Mouse (Mus musculus): ENCODE results near the gene Sycp2l.

Gene Sycp2l

GRCm38 (mm10) chr13:41113940-41114339 lies at the start of gene Sycp2l:
Gene Sycp2l (plus strand): TSS chr13:41114307.
- DNase-seq (ENCODE audit: inconsistent ontology term), result no peak

DNA sequence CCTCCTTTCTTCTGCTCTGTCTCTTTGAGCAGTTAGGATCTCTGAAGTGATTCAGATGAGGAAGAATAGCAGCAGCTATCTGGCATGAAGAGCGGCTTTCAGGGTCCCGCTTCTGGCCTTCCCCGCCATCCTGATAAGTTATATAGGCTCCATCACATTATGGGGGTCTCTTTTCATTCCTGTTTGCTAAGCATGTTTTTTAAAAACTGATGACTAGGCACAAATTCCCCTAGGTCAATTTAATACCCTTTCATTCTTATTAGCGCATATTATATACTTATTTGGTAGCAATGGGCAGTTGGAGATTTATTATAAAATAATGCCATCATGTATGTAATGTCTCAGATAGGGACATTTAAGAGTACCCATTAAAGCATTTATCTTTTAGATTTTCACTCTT lies 46.5 kb upstream of the Sycp2l start:
- no peak for DNase-seq (ENCODE audit: inconsistent ontology term)

DNA sequence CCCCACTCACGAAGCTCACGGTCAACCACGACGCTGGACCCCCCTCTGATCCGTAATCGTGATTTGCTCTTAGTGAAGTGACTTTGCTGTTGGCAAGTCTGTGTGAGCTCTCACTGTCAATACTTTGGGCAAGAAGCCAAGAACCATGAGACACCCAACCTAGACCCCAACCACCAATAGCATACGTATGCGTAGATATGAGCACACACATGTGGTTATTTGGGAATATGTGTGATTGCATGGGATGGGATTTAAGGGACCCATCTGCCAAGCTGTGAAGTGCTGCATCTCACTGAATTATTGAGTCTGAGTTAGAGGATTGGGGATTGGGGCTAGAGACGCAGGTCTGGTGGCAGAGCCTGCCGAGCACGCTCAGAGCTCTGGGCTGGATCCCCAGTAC lies 42.5 kb upstream of the Sycp2l start:
- no peak for DNase-seq (ENCODE audit: inconsistent ontology term)

- no peak for DNase-seq (ENCODE audit: inconsistent ontology term)
Observed at GRCm38 (mm10) chr13:41073819-41074218, 40.3 kb upstream of the Sycp2l start.

- no peak for DNase-seq (ENCODE audit: inconsistent ontology term)
Observed at GRCm38 (mm10) chr13:41077921-41078320, 36.2 kb upstream of the Sycp2l start.

DNA sequence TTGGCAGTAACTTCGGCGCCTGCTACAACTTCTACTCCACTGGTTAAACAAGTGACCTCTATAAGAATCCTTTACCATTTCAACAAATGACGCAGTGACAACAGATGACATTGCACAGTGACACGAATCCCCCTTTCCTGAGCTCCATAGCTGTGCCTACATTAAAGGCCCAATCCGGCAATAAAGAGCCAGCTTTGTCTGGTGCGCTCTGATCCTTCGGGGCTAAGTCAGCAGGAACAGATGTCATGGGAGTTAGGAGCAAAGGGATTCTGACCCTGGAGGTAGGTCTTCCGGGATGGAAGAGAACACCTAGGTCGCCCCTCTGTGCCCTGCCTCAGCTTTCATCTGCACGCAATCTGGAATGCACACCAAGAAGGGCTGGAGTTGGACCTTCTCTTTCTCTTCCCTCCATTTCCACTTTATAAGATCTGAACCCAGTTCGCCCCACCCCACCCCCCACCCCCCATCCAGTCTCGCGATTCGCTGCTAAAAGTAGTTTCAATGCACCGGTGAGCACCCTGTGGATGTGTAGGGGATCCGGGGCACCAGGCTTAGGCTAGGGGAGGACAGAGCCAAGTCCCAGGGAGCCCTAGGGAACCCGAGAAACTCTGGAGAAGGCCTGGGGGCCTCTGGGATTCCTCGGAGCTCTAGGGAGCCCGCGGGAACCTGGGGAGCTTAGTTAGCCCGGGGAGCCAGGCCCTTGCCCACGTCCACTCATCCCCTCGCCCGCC lies 35.3 kb upstream of the Sycp2l start:
- DNase-seq (ENCODE audit: inconsistent ontology term), result no peak

GRCm38 (mm10) chr13:41079421-41079780 lies 34.7 kb upstream of the Sycp2l start, which contains the start of gene Mak:
Gene Mak (minus strand): TSS chr13:41079706.
- peak; percentile 70 for DNase-seq (ENCODE audit: inconsistent ontology term)

DNA sequence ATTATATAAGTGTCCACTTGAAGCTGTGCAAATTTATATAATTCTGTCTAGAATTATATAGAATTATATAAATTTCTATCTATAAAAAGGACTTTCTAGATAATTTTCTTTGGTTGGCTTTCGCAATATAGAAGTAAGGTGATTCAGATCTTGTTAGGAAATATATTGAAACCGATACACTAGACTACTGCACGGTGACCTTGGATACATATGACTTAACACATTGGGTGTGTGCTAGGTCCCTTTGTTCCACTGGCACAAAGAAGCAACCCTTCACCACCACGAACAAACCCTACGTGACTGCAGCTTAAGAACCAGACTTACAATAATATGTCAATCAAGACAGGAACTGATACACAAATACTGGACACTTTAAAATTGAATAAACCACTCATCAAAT lies 34.2 kb upstream of the Sycp2l start:
- DNase-seq (ENCODE audit: inconsistent ontology term), result no peak

GRCm38 (mm10) chr13:41080700-41081099 lies 33.4 kb upstream of the Sycp2l start:
- DNase-seq (ENCODE audit: inconsistent ontology term), result no peak

DNA sequence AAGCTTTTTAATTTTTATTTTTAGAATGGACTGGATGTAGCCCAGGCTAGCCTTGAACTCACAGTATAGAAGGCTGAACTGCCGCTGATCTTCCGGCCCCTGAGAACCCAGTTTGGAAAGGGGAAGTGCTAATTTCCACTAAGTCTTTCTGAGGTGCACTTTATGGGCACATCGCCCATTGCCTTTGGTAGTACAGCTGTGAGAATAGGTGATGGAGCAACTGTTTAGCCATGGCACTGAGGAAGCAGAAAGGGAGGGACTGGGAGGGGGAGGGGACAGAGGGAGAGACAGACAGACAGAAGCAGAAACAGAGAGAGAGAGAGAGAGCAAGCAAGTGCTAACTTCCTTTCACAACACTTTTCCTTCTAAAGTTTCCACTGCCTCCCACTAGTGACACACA lies 29.6 kb upstream of the Sycp2l start:
- no peak for DNase-seq (ENCODE audit: inconsistent ontology term)

GRCm38 (mm10) chr13:41085140-41085539 lies 29.0 kb upstream of the Sycp2l start:
- DNase-seq (ENCODE audit: inconsistent ontology term), result peak; percentile 25

DNA sequence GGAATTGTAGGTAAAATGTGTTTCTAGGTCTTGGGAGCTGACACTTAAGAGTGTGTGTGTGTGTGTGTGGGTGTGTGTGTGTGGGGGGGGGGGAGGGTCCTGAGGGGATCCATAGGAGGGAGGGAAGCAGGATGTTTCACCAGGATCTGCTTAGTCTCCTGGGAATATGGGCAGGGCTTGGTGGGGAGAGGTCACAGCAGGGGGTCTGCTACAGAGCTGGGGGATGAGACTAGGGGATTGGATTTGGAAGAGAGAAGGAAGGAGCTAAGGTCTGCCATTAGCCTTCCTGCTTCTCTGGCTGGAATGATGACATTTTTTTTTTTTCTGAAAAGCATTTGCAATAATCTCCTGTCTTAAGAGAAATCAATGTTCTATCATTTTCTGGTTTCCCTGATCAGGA lies 25.4 kb upstream of the Sycp2l start:
- no peak for DNase-seq (ENCODE audit: inconsistent ontology term)

- no peak for DNase-seq (ENCODE audit: inconsistent ontology term)
Observed at GRCm38 (mm10) chr13:41091271-41091670, 22.8 kb upstream of the Sycp2l start.

GRCm38 (mm10) chr13:41094160-41094559 lies 19.9 kb upstream of the Sycp2l start:
- DNase-seq (ENCODE audit: inconsistent ontology term), result no peak

GRCm38 (mm10) chr13:41097324-41098058 lies 16.6 kb upstream of the Sycp2l start:
- DNase-seq (ENCODE audit: inconsistent ontology term), result no peak

- DNase-seq (ENCODE audit: inconsistent ontology term), result no peak
Observed at GRCm38 (mm10) chr13:41098325-41098724, 15.8 kb upstream of the Sycp2l start.

DNA sequence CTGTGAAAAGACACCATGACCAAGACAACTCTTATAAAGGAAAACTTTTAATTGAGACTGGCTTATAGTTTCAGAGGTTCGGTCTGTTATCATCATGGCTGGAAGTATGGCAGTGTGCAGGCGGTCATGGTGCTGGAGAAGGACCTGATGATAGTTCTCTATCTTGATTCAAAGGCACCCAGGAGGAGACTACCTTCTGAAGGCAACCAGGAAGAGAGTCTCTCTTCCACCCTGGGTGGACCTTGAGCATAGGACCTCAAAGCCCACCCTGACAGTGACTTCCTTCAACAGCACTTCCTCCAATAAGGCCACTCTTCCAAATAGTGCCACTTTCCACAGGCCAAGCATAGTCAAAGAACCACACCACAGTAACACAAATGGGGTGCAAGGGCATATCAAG lies 14.1 kb upstream of the Sycp2l start:
- no peak for DNase-seq (ENCODE audit: inconsistent ontology term)

DNA sequence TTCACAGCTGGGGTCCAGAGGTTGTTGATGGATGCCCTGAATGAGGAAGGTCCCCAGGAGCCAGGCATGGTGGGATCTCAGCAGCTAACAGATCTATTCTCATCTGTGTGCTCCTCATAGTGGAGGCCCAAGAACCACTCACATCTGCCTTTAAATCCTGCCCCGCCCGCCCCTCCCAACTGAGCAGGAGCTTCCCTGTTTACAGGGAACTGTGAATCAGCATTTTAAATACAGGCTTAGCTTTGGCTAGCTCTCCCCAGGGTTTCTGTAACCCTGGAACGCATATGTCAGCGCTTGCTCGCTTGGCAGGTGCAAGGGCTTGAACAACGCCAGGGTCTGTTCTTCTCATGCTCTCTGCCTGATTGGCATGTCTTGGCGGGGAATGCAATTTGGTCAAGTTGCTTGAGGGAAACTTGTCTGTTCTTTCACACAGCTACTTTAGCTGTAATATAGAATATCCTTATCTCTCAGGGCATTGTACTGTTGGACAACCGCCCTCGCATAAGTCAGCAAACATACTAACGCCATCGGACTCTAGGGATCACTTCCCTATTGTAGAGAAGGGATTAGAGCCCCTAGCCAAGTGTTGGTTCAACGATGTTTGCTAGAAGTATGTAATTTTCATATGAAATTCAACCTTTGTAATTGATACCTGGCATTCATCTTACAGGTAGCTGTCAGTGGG lies 10.1 kb upstream of the Sycp2l start:
- DNase-seq (ENCODE audit: inconsistent ontology term), result no peak

- no peak for DNase-seq (ENCODE audit: inconsistent ontology term)
Observed at GRCm38 (mm10) chr13:41105541-41105940, 8.6 kb upstream of the Sycp2l start.

GRCm38 (mm10) chr13:41110935-41111334 lies 3.2 kb upstream of the Sycp2l start, which contains the start of gene Gcm2:
Gene Gcm2 (minus strand): TSS chr13:41111035.
- DNase-seq (ENCODE audit: inconsistent ontology term), result no peak

DNA sequence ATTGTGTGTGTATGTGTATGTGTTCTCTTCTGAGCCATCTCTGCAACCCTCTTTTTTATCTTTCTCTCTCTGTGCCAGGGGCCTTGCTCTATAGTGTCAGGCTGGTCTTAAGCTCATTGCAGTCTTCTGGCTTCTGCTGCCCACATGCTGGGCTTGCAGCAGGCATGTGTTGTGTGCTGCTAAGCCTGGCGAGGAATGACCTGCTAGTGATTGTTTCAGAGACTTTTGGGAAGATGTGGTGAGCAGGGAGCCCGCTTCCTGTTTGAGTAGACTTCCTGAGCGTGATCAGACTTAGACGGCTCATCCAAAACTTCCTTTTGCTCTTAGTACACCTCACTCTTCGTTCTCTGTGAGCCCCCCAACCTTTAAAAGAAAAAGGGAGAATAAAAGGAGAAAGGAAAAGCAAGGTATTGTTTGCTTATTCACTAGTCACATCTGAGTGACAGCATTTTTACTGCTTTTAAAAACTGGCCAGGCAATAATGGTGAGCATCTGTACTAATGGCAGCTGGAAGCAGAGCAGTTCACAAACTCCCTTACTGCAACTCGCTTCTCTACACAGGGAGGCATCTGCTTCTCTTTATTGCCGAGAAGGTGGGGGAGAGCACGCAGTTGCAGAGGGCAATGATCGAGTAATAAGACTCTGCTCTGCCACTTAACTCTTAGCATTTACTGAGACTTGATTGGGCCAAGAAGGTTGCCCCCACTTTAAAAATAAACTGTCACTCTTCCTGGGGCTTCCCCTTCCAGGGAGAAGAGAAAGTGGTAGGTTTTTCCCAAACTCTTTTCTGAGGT lies 5.2 kb downstream of the Sycp2l start:
- DNase-seq (ENCODE audit: inconsistent ontology term), result no peak
